Mouse (Mus musculus) bone marrow macrophage, adult 2 months (primary cell): Measurements from ENCODE around the gene Gm20388.

Experiments used
- CTCF ChIP-seq: IDR thresholded peaks from 2 replicates; pipeline ENCODE4 v1.5.1; 2012; ENCODE audit warnings: low read depth, mild to moderate bottlenecking, low read length, moderate library complexity
- POLR2A ChIP-seq: IDR thresholded peaks from 2 replicates; pipeline ENCODE4 v1.6.1; 2012; ENCODE audit warnings: mild to moderate bottlenecking, low read depth, low read length, borderline replicate concordance

- no peak for TF ChIP-seq CTCF
- TF ChIP-seq POLR2A, result no peak
Measured at GRCm38 (mm10) chr8:120489142-120489754, 578.6 kb downstream of the Gm20388 start.
